Mouse (Mus musculus) MEL (cell line): ENCODE data around the gene Daam1. TPM values are rescaled to one million over a fixed set of nuclear protein-coding genes. Genes with fewer than 3 reads are reported as not detected.

Experiments used
- DNase-seq: peaks from one replicate; pipeline ENCODE4 v3.0.0; 2011; ENCODE audit warnings: low read depth, low spot score
- H3K27ac ChIP-seq: 2 replicates; pipeline ENCODE4 v1.5.1; 2012; ENCODE audit warnings: low read depth, mild to moderate bottlenecking, control low read depth, low read length, moderate library complexity; ENCODE audit not compliant: control insufficient read depth
- H3K27me3 ChIP-seq, 2 experiments: fragments of 150-350 bp in 1 of 2; sonication (generic) in 1 of 2; 2 replicates each; pipeline ENCODE4 v1.6.1; 2012; ENCODE audit warnings: low read length in 2 of 2, mild to moderate bottlenecking in 2 of 2, improper control_type of control experiment in 1 of 2, moderate library complexity in 1 of 2; ENCODE audit not compliant: insufficient read depth in 2 of 2, control insufficient read depth in 1 of 2
- H3K36me3 ChIP-seq, 2 experiments: 2 replicates each; pipeline ENCODE4 v1.6.1; 2012 to 2014; ENCODE audit warnings: low read length in 2 of 2, improper control_type of control experiment in 1 of 2, inconsistent platforms in 1 of 2, mild to moderate bottlenecking in 1 of 2; ENCODE audit not compliant: insufficient read depth in 2 of 2, control insufficient read depth in 1 of 2
- H3K4me1 ChIP-seq, 2 experiments: fragments of 150-350 bp in 1 of 2; sonication (generic) in 1 of 2; 2 replicates each; pipeline ENCODE4 v1.6.1; 2012; ENCODE audit warnings: low read length in 2 of 2, improper control_type of control experiment in 1 of 2, mild to moderate bottlenecking in 1 of 2; ENCODE audit not compliant: insufficient read depth in 2 of 2, control insufficient read depth in 1 of 2
- H3K4me3 ChIP-seq, 2 experiments: fragments of 150-350 bp in 1 of 2; sonication (generic) in 1 of 2; 2 replicates each; pipeline ENCODE4 v1.5.1; 2012; ENCODE audit warnings: low read depth in 2 of 2, low read length in 2 of 2, mild to moderate bottlenecking in 2 of 2, moderate library complexity in 2 of 2, control low read depth in 1 of 2, improper control_type of control experiment in 1 of 2; ENCODE audit not compliant: control insufficient read depth in 1 of 2, insufficient read depth in 1 of 2
- H3K79me2 ChIP-seq: 2 replicates; pipeline ENCODE4 v1.6.1; 2012; ENCODE audit warnings: mild to moderate bottlenecking, low read length, moderate library complexity; ENCODE audit not compliant: control insufficient read depth, poor library complexity, insufficient read depth
- H3K9ac ChIP-seq: 2 replicates; pipeline ENCODE4 v1.6.1; 2012; ENCODE audit warnings: low read depth, mild to moderate bottlenecking, control low read depth, low read length, moderate library complexity; ENCODE audit not compliant: control insufficient read depth, poor library complexity, severe bottlenecking
- H3K9me3 ChIP-seq: fragments of 150-350 bp; sonication (generic); replicated peaks from 2 replicates; pipeline ENCODE4 v1.6.1; 2012; ENCODE audit warnings: mild to moderate bottlenecking, low read length, improper control_type of control experiment, moderate library complexity; ENCODE audit not compliant: insufficient read depth
- CHD1 ChIP-seq: IDR thresholded peaks from 2 replicates; pipeline ENCODE4 v1.6.1; 2012; ENCODE audit warnings: low read depth, mild to moderate bottlenecking, inconsistent platforms, low read length, improper control_type of control experiment
- CHD2 ChIP-seq: IDR thresholded peaks from 2 replicates; pipeline ENCODE4 v1.6.1; 2011; ENCODE audit warnings: low read length, improper control_type of control experiment
- ETS1 ChIP-seq: IDR thresholded peaks from 2 replicates; pipeline ENCODE4 v1.6.1; 2012; ENCODE audit warnings: low read depth, mild to moderate bottlenecking, inconsistent platforms, low read length, improper control_type of control experiment, moderate library complexity
- GABPA ChIP-seq: IDR thresholded peaks from 2 replicates; pipeline ENCODE4 v1.6.1; 2012; ENCODE audit warnings: low read depth, mild to moderate bottlenecking, inconsistent platforms, low read length, improper control_type of control experiment, moderate library complexity
- KAT2A ChIP-seq: conservative IDR thresholded peaks from 2 replicates; pipeline ENCODE4 v1.6.1; 2012; ENCODE audit warnings: low read depth, low read length, improper control_type of control experiment, inconsistent platforms
- MEF2A ChIP-seq: IDR thresholded peaks from 2 replicates; pipeline ENCODE4 v1.6.1; 2014; ENCODE audit warnings: low read depth, mild to moderate bottlenecking, inconsistent platforms, low read length, improper control_type of control experiment; ENCODE audit not compliant: poor library complexity, insufficient replicate concordance, severe bottlenecking; ENCODE audit errors: extremely low read depth
- MXI1 ChIP-seq: IDR thresholded peaks from 2 replicates; pipeline ENCODE4 v1.6.1; 2011; ENCODE audit warnings: mild to moderate bottlenecking, low read depth, low read length, improper control_type of control experiment
- NRF1 ChIP-seq: IDR thresholded peaks from 2 replicates; pipeline ENCODE4 v1.6.1; 2014; ENCODE audit warnings: low read depth, mild to moderate bottlenecking, inconsistent platforms, low read length, improper control_type of control experiment, moderate library complexity; ENCODE audit not compliant: poor library complexity, insufficient read depth, severe bottlenecking
- RAD21 ChIP-seq: IDR thresholded peaks from 2 replicates; pipeline ENCODE4 v1.6.1; 2011; ENCODE audit warnings: mild to moderate bottlenecking, low read depth, low read length, improper control_type of control experiment
- RCOR1 ChIP-seq: IDR thresholded peaks from 2 replicates; pipeline ENCODE4 v1.6.1; 2012; ENCODE audit warnings: low read depth, mild to moderate bottlenecking, inconsistent platforms, low read length, improper control_type of control experiment
- SIN3A ChIP-seq: IDR thresholded peaks from 2 replicates; pipeline ENCODE4 v1.6.1; 2012; ENCODE audit warnings: low read length, improper control_type of control experiment, inconsistent platforms
- TAL1 ChIP-seq: IDR thresholded peaks from 2 replicates; pipeline ENCODE4 v1.6.1; 2012; ENCODE audit warnings: mild to moderate bottlenecking, inconsistent platforms, low read length, moderate library complexity, mixed read lengths
- TCF12 ChIP-seq: IDR thresholded peaks from 2 replicates; pipeline ENCODE4 v1.6.1; 2014; ENCODE audit warnings: low read depth, mild to moderate bottlenecking, inconsistent platforms, low read length, improper control_type of control experiment, moderate library complexity
- UBTF ChIP-seq: IDR thresholded peaks from 2 replicates; pipeline ENCODE4 v1.6.1; 2012; ENCODE audit warnings: low read depth, mild to moderate bottlenecking, inconsistent platforms, low read length, improper control_type of control experiment, moderate library complexity, borderline replicate concordance; ENCODE audit not compliant: insufficient read depth
- USF1 ChIP-seq: IDR thresholded peaks from 2 replicates; pipeline ENCODE4 v1.6.1; 2014; ENCODE audit warnings: low read depth, mild to moderate bottlenecking, inconsistent platforms, low read length, improper control_type of control experiment, moderate library complexity
- USF2 ChIP-seq, 2 experiments: IDR thresholded peaks; 2 replicates each; pipeline ENCODE4 v1.6.1; 2011 to 2012; ENCODE audit warnings: improper control_type of control experiment in 2 of 2, low read length in 2 of 2, borderline replicate concordance in 1 of 2, inconsistent platforms in 1 of 2, low read depth in 1 of 2, mild to moderate bottlenecking in 1 of 2; ENCODE audit not compliant: insufficient read depth in 1 of 2
- ZKSCAN1 ChIP-seq: IDR thresholded peaks from 2 replicates; pipeline ENCODE4 v1.6.1; 2012; ENCODE audit warnings: low read depth, mild to moderate bottlenecking, inconsistent platforms, low read length, improper control_type of control experiment, moderate library complexity
- ZMIZ1 ChIP-seq: IDR thresholded peaks from 2 replicates; pipeline ENCODE4 v1.6.1; 2012; ENCODE audit warnings: low read depth, mild to moderate bottlenecking, inconsistent platforms, low read length, improper control_type of control experiment, moderate library complexity
- ZNF384 ChIP-seq: IDR thresholded peaks from 2 replicates; pipeline ENCODE4 v1.6.1; 2012; ENCODE audit warnings: low read depth, mild to moderate bottlenecking, inconsistent platforms, low read length, improper control_type of control experiment
- polyA plus RNA-seq, 2 experiments: library from polyadenylated mRNA; stranded (reverse) in 1 of 2; unstranded in 1 of 2; fragments of >175 nt in 1 of 2; fragments of >200 nt in 1 of 2; gene quantifications; 2 replicates each; pipeline versions ENCODE4 v1.2.1 to v1.2.4; 2012; ENCODE audit warnings: low replicate concordance in 2 of 2, low read depth in 1 of 2; ENCODE audit not compliant: insufficient read length in 2 of 2, insufficient read depth in 1 of 2, missing spikeins in 1 of 2
- total RNA-seq: library from RNA; depleted of rRNA; stranded (reverse); fragments of 300-350 nt; gene quantifications from 2 replicates; pipeline ENCODE4 v1.2.3, GENCODE M21; 2012

Daam1 gene
- total and polyA plus RNA-seq, 3 experiments: 9.2 to 12.0 TPM; not detected in 1

DNA sequence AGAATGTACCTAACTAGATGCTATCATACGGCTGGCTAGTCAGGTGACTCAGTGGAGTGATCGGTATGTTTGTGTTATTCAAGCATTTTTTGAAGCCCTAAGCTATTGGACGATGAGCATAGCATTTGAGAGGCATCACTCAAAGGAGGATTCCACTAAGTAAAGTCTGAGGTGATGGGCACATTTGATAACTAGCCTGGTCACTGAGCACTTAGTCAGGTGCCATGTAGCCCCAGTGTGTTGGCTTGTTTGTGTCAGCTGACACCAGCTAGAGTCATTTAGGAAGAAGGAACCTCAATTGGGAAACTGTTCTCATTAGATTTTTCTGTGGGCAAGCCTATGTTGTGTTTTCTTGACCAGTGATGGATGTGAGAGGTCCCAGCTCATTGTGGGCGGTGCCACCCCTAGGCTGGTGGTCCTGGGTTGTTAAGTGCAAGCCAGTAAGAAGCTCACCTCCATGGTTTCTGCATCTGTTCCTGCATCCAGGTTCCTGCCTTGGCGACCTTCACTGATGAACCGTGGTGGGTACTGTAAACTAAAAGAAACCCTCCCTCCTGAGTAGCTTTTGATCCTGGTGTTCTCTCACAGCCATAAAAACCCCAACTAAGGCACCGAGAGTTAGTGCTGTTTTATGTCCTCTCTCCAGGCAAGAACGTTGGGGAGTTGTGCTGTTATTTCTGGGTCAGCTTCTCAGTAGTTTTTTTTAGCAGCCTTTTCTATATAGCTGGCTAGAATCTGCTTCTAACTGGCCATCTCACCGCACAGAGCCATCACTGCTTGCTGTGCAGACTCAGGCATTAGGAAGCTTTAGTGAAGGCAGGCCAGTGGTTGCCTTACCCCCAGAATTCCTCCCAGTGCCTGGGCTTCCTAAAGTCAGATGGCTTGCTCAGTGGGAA, 36.7 kb downstream of the Daam1 start:
- no peak overlapping the region for H3K9ac ChIP-seq
- TF ChIP-seq ETS1 (no peak), MXI1 (no peak), SIN3A (no peak), RCOR1 (no peak), CHD1 (no peak)
- no peak for DNase-seq
- no peaks in the 10 kb centered on the region for H3K27me3 ChIP-seq
- H3K9me3 ChIP-seq: no peaks in the 10 kb centered on the region
- H3K4me3 ChIP-seq: no peak overlapping the region
- no peak overlapping the region for H3K27ac ChIP-seq
- H3K36me3 ChIP-seq: peaks cover 4 to 7% of the 10 kb centered on the region in 2 experiments; a peak in 3 of 4 replicates
- H3K4me1 ChIP-seq: peaks cover 0 to 4% of the 10 kb centered on the region in 2 experiments; a peak in 1 of 4 replicates
- no peaks in the 10 kb centered on the region; the same call in 1 of the 2 replicates for H3K79me2 ChIP-seq

GRCm38 (mm10) chr12:71870644-71871043, 39.8 kb downstream of the Daam1 start:
- Histone ChIP-seq H3K4me1 (peaks cover 0 to 4% of the 10 kb centered on the region in 2 experiments; a peak in 1 of 4 replicates), H3K36me3 (peaks cover 0 to 7% of the 10 kb centered on the region in 2 experiments; a peak in 3 of 4 replicates), H3K9me3 (no peaks in the 10 kb centered on the region), H3K9ac (no peak overlapping the region), H3K79me2 (no peaks in the 10 kb centered on the region), H3K27ac (no peak overlapping the region), H3K4me3 (no peak overlapping the region), H3K27me3 (no peaks in the 10 kb centered on the region)
- TF ChIP-seq NRF1: no peak
- no peak for TF ChIP-seq MEF2A
- no peak for TF ChIP-seq USF2 (IDR thresholded peaks at IDR 0.05; ENCODE audit: borderline replicate concordance in 1 of 2, insufficient read depth in 1 of 2, low read depth in 1 of 2, low read length in 2 of 2)
- no peak for TF ChIP-seq TAL1
- no peak for TF ChIP-seq CHD2
- no peak for DNase-seq

DNA sequence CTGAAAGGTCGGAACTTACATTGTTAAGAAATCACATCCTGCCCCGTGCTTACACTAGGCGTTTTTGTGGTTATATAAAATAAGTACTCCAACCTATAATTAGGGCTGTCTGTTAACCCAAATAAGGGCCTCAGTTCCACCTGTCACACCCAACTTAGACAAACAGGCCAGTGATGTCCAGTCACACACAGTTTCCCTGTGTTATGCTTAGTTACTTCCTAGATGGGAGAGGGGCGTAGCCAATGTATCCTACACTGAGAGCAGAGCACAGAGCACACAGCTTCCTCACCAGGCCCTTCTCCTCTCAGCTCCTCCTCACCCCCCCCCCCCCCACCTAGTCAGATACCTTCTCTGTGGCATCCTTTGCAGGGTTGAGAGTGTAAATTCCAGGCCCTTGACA, 41.5 kb downstream of the Daam1 start:
- TF ChIP-seq USF1 (no peak), ZMIZ1 (no peak), ZNF384 (no peak), KAT2A (no peak), RCOR1 (no peak), CHD1 (no peak), GABPA (no peak), ZKSCAN1 (no peak), RAD21 (no peak), TAL1 (no peak), TCF12 (no peak), UBTF (no peak), USF2 (IDR thresholded peaks at IDR 0.05; ENCODE audit: borderline replicate concordance in 1 of 2, insufficient read depth in 1 of 2, low read depth in 1 of 2, low read length in 2 of 2) (no peak)
- no peak overlapping the region for H3K4me3 ChIP-seq
- H3K79me2 ChIP-seq: no peaks in the 10 kb centered on the region
- H3K9ac ChIP-seq: no peak overlapping the region
- no peak overlapping the region for H3K27ac ChIP-seq
- peaks cover 0 to 7% of the 10 kb centered on the region in 2 experiments; a peak in 3 of 4 replicates for H3K36me3 ChIP-seq
- H3K9me3 ChIP-seq: no peaks in the 10 kb centered on the region
- DNase-seq: no peak
- H3K4me1 ChIP-seq: peaks cover 0 to 4% of the 10 kb centered on the region in 2 experiments; a peak in 1 of 4 replicates
- no peaks in the 10 kb centered on the region for H3K27me3 ChIP-seq
